Mouse (Mus musculus): ENCODE results near the gene Prl. TPM values are rescaled to one million over a fixed set of nuclear protein-coding genes. Genes with fewer than 3 reads are reported as not detected.
A peak's percentile ranks its signal among the peaks of the same experiment; 100 is the strongest.
"Not testable (repeated sequence)": the region's sequence is repeated elsewhere in the genome, so short reads cannot be mapped to it uniquely, and the experiment has no call there.

Prl gene
- not detected in 2 replicates for polyA plus RNA-seq (2016; fragmentation: Nextera tagmentation; extraction: Ambion mirVana)

DNA sequence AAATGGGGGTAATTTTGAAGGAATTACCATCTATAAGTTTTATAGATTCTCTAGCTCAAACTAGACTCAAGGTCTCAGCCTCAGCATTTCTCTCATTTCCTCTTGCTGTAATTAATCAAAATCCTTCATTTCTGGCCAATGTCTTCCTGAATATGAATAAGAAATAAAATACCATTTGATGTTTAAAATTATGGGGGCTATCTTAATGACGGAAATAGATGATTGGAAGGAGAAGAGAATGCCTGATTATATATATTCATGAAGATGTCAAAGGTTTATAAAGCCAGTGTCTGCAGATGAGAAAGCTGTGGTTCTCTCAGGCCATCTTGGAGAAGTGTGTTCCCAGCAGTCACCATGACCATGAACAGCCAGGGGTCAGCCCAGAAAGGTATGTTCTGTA lies at the start of gene Prl:
Gene Prl, plus strand, starts transcription at position 301 of the 400 bp plus-strand sequence.
- no peak for ATAC-seq (ENCODE audit: low FRiP score, low read depth)

DNA sequence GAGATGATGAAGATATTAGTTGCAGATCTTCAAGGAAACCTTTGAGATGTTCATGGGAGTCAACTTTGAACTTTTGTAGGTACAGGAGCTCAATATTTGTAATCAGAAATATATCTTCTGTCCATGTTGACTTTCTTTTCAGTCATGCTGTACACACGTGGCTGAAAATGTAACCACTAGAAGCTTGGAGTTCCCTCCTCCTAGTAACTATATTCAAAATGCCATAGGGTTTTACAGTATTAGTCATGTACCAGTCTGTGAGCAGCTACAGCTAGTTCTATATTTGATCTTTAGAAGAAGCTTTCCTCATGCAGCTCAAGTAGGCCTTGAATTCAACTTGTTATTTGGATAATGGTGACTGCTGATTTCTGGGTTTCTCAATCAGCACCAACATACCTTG lies 30.8 kb upstream of the Prl start:
- Histone ChIP-seq H3K4me1 (peaks cover 4% of the 10 kb centered on the region; the same call in 1 of the 2 replicates), H3K4me2 (replicated peaks) (no peak overlapping the region), H3K27me3 (no peaks in the 10 kb centered on the region), H3K9me3 (no peaks in the 10 kb centered on the region), H3K27ac (replicated peaks) (no peak overlapping the region), H3K36me3 (no peaks in the 10 kb centered on the region), H3K9ac (replicated peaks) (no peak overlapping the region), H3K4me3 (no peak overlapping the region)
- ATAC-seq (ENCODE audit: low FRiP score, low read depth) = no peak
- 91% methylated on average over 1 of the region's 1 CpGs for WGBS

More for the DNA sequence above, at the start of gene Prl:
- H3K36me3 ChIP-seq = no peaks in the 10 kb centered on the region
- H3K4me1 ChIP-seq = no peaks in the 10 kb centered on the region
- H3K27ac ChIP-seq (replicated peaks) = no peak within 1 kb of the TSS
- 89% methylated on average over 1 of the region's 1 CpGs for WGBS
- no peaks in the 10 kb centered on the region for H3K27me3 ChIP-seq
- H3K4me2 ChIP-seq (replicated peaks) = no peak within 1 kb of the TSS
- H3K4me3 ChIP-seq = no peak within 1 kb of the TSS
- no peak within 1 kb of the TSS for H3K9ac ChIP-seq (replicated peaks)
- H3K9me3 ChIP-seq = no peaks in the 10 kb centered on the region

DNA sequence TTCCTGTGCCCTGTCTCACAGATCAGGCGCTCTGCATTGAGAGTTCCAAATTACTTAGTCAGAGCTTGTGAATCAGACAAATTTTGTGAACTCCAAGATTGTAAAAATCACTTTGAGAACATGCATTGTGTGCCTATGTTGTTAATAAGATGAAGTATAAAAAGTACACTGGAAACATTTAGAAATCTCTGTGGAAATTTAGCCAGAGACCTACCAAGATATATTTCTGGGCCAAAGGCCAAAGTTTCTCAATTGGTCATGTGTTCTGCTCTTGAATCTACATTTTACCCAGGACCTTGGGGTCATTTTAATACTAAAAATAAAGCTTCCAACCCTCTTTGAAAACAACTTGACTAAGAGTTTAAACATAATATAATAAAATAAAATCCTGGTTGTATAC lies 30.0 kb upstream of the Prl start:
- Histone ChIP-seq H3K27me3 (no peaks in the 10 kb centered on the region), H3K4me1 (peaks cover 4% of the 10 kb centered on the region; the same call in 1 of the 2 replicates), H3K9ac (replicated peaks) (no peak overlapping the region), H3K4me3 (no peak overlapping the region), H3K4me2 (replicated peaks) (no peak overlapping the region), H3K27ac (replicated peaks) (no peak overlapping the region), H3K9me3 (no peaks in the 10 kb centered on the region), H3K36me3 (no peaks in the 10 kb centered on the region)
- WGBS = 95% methylated on average over 1 of the region's 1 CpGs
- no peak for ATAC-seq (ENCODE audit: low FRiP score, low read depth)

DNA sequence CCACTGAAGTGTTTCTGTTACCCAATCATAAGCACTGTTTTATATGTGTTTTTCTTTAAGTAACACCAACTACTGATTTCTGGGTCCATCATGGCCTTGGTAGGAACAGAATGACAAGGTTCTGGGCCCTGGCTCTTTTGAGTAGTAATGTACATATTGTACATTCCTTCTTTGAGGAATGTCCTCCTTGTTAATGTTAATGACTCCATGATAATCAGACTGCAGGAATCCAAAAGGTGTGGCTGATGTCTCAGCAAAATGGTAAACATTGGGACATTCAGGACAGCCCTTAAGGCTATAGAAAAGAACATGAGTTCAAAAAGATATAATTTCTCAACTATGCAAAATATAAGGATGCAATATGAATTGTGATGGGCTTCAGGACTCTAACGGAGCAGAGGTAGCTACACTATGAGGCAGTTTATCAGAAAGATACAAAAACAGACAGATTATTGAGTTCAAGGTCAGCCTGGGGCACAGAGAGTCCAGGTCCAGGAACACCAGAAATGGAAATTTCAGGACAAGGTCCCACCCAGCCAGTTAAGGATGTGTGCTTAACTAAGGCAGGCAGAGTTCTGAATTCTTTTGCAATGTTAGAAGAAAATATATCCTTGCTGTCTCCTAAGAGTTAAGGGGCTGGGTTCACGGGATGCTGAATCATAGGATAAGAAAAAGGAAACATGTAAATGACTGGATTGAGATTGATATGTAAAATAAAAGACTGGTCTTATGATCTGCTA lies 28.7 kb upstream of the Prl start:
- Histone ChIP-seq H3K27ac (replicated peaks) (no peak overlapping the region), H3K9me3 (no peaks in the 10 kb centered on the region), H3K4me2 (replicated peaks) (no peak overlapping the region), H3K27me3 (no peaks in the 10 kb centered on the region), H3K4me1 (peaks cover 4% of the 10 kb centered on the region; the same call in 1 of the 2 replicates), H3K36me3 (no peaks in the 10 kb centered on the region), H3K9ac (replicated peaks) (no peak overlapping the region), H3K4me3 (no peak overlapping the region)
- WGBS = 86% methylated on average over 2 of the region's 2 CpGs
- no peak for ATAC-seq (ENCODE audit: low FRiP score, low read depth)

DNA sequence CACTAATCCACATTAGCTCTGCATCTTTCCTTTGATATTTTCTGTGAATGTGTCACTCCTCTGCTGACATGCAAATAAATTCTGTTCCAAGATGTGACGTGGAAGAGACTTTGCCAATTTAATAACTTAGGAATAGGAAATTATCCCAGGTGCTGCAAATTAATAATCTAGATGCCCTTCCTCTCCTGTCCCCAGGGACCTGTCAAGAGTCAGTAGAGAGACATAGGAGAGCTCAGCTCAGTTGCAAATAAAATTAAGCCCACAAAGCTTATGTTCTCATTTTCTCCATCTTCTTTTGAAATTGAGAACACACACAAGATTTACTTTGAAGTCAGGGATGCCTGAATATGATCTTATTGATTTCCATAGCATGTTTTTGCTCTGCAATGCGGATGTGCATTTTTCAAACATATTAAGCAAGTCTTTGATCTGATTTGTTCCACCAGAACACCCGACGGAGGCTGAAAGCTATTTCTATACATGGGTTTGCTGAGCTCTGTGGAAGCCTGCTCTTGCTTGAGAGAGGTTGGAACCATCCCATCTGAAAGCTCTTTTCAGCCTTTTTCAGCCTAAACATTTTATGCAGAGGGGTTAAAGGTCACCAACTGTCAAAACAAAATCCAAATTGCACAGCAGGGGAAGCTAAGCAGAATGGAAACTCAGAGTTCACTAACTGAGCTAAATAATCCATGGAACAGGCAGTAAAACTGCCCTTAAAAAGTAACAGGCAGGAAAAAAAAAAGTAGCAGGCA lies 26.1 kb upstream of the Prl start:
- WGBS = 9% methylated on average over 4 of the region's 4 CpGs
- Histone ChIP-seq H3K4me1 (peaks cover 4% of the 10 kb centered on the region; the same call in 1 of the 2 replicates), H3K36me3 (no peaks in the 10 kb centered on the region), H3K9me3 (no peaks in the 10 kb centered on the region), H3K4me2 (replicated peaks) (no peak overlapping the region), H3K9ac (replicated peaks) (no peak overlapping the region), H3K4me3 (no peak overlapping the region), H3K27me3 (no peaks in the 10 kb centered on the region), H3K27ac (replicated peaks) (0 out of 2 replicates have a peak overlapping the region, but pooled peaks have one; percentile 25)
- peak; percentile 68 for ATAC-seq (ENCODE audit: low FRiP score, low read depth)

DNA sequence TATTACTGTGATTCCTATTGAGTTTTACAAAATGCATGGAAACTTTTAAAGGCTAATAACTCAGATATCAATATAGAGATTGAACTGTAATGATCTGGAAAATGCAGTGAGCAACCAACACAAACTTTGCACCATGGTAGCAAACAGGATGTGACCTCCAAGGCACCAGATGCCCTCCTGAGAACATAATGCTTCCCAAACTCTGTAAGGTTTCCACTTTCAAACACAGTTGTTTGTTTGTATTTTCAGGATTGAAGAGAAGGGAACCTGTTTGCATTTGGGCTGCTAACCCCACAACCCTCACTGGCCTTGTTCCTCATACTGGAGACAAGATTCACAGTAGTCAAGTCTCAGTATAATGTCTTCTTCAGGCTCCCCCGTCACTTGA lies 25.5 kb upstream of the Prl start:
- H3K4me3 ChIP-seq = no peak overlapping the region
- WGBS = 44% methylated on average over 1 of the region's 1 CpGs
- no peaks in the 10 kb centered on the region for H3K36me3 ChIP-seq
- no peaks in the 10 kb centered on the region for H3K27me3 ChIP-seq
- ATAC-seq (ENCODE audit: low FRiP score, low read depth) = no peak
- H3K4me1 ChIP-seq = peaks cover 4% of the 10 kb centered on the region; the same call in 1 of the 2 replicates
- no peak overlapping the region for H3K27ac ChIP-seq (replicated peaks)
- H3K9ac ChIP-seq (replicated peaks) = no peak overlapping the region
- H3K4me2 ChIP-seq (replicated peaks) = no peak overlapping the region
- no peaks in the 10 kb centered on the region for H3K9me3 ChIP-seq

DNA sequence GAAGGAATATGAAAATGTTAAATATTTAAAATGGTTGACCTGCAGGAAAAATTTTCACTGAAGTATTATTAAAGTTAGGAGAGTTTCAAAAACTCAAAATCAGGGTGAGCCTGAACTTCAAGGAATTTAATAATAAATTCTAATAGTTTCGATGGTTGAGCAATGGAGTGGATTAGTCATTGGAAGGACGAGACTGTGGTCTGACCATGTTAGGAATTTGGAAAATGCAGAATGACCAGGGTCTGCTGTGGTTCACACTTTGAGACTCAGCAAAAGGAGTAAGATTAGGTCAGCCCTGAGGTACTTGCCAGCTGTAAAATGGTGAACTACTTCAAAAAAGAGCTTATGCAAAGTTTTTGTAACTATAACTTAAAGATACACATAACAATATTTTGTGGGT lies 24.4 kb upstream of the Prl start:
- Histone ChIP-seq H3K4me3 (no peak overlapping the region), H3K9me3 (no peaks in the 10 kb centered on the region), H3K27me3 (no peaks in the 10 kb centered on the region), H3K4me1 (peaks cover 4% of the 10 kb centered on the region; the same call in 1 of the 2 replicates), H3K4me2 (replicated peaks) (no peak overlapping the region), H3K9ac (replicated peaks) (no peak overlapping the region), H3K36me3 (no peaks in the 10 kb centered on the region), H3K27ac (replicated peaks) (no peak overlapping the region)
- ATAC-seq (ENCODE audit: low FRiP score, low read depth) = no peak
- WGBS = 86% methylated on average over 2 of the region's 2 CpGs

DNA sequence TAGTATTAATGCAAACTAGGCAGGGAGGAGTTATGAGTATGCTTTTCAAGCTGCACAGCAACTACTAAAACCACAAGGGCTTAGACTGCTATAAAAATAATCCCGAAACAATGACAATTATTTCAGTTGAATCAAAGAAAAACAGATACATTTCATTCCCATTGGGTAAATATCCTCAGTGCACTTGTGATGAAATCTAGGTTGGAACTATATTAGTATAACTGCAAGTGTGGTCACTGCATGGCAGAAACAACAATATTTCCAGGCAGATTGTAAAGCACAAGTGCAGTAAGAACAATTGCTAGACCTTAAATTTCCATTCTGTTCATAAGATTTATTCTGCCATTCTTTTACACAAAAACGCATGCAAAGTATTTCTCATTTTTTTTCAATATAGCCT lies 15.2 kb upstream of the Prl start:
- Histone ChIP-seq H3K27me3 (no peaks in the 10 kb centered on the region), H3K4me3 (no peak overlapping the region), H3K27ac (replicated peaks) (no peak overlapping the region), H3K36me3 (no peaks in the 10 kb centered on the region), H3K9ac (replicated peaks) (no peak overlapping the region), H3K4me1 (no peaks in the 10 kb centered on the region), H3K9me3 (no peaks in the 10 kb centered on the region), H3K4me2 (replicated peaks) (no peak overlapping the region)
- WGBS = 89% methylated on average over 2 of the region's 2 CpGs
- no peak for ATAC-seq (ENCODE audit: low FRiP score, low read depth)

DNA sequence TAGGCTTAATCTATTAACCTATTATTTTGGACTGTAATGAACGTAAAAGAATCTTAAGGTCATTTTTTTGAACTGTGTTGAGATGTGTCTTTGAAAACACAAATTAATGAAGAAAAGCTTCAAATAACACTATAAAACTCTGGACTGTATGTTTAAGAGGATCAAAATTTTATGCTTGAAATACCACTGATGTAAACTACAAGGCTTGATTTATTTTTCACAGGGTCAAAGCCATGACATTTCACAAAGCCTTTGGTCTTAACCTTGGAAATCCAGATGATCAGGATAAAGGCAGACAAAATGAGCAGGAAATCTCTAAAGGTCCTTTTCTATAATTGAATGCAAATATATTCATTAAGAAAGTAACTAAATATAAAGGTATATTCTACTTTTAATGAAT lies 14.0 kb upstream of the Prl start:
- Histone ChIP-seq H3K4me1 (no peaks in the 10 kb centered on the region), H3K27me3 (no peaks in the 10 kb centered on the region), H3K9ac (replicated peaks) (no peak overlapping the region), H3K4me2 (replicated peaks) (no peak overlapping the region), H3K4me3 (no peak overlapping the region), H3K36me3 (no peaks in the 10 kb centered on the region), H3K27ac (replicated peaks) (no peak overlapping the region), H3K9me3 (no peaks in the 10 kb centered on the region)
- ATAC-seq (ENCODE audit: low FRiP score, low read depth) = no peak
- WGBS = 75% methylated on average over 1 of the region's 1 CpGs

DNA sequence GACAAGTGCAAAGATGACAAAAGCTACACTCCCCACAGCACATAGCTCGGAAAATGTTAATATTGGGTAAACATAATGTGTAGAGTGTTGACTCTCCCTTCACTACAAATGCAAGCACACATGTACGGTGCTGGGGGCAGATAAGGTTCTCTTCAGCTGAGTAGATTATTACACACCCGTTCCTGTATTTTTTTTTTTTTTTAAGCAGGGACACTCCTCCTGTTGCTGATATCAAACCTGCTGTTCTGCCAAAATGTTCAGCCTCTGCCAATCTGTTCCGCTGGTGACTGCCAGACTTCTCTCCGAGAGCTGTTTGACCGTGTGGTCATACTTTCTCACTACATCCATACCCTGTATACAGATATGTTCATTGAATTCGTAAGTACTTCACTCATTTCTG lies 1.8 kb downstream of the Prl start:
- WGBS = 84% methylated on average over 7 of the region's 7 CpGs
- ATAC-seq (ENCODE audit: low FRiP score, low read depth) = no peak

DNA sequence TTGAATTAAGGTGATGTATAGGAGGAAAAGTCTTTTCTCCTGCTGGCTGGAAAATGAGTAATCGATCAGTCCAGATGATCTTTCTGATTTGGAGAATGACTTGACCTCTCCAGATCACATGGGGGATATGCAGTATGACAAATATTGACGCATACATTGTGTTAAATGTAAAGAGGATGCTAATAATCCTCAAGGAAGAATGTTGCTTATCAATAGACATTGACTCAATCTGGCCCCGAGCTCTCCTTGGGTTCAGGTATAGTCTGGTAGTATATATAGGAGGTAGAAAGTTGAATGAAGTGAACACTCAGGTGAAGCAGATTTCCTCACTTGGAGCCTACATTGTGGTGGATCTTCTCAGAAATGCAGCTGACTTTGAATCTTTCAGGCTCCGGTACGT lies 36.5 kb downstream of the Prl start, which contains the start of gene Prl3d1:
Gene Prl3d1, plus strand, starts transcription at position 301 of the 400 bp plus-strand sequence.
- ATAC-seq (ENCODE audit: low FRiP score, low read depth); H3K4me2 ChIP-seq (replicated peaks); H3K4me1 ChIP-seq; H3K9me3 ChIP-seq; H3K4me3 ChIP-seq; H3K36me3 ChIP-seq; H3K27ac ChIP-seq (replicated peaks); H3K9ac ChIP-seq (replicated peaks); H3K27me3 ChIP-seq: not testable (repeated sequence)
- WGBS = 93% methylated on average over 5 of the region's 5 CpGs

More for the DNA sequence above, 1.8 kb downstream of the Prl start:
- Histone ChIP-seq H3K36me3 (no peaks in the 10 kb centered on the region), H3K9ac (replicated peaks) (no peak overlapping the region), H3K27ac (replicated peaks) (no peak overlapping the region), H3K9me3 (no peaks in the 10 kb centered on the region), H3K27me3 (no peaks in the 10 kb centered on the region), H3K4me2 (replicated peaks) (no peak overlapping the region), H3K4me3 (no peak overlapping the region), H3K4me1 (no peaks in the 10 kb centered on the region)
